Mouse (Mus musculus): ENCODE measurements at regions not wholly inside any gene's neighbourhood (a gene's known extent, or its start where the extent isn't known, plus 50 kb on each side); places are given as distances from the start of the nearest gene placed in this dataset.

GRCm38 (mm10) chr4:54328711-54329427, 503.0 kb downstream of the Tmem38b start:
- 0 out of 2 replicates have a peak, but pooled peaks have one; percentile 17 for TF ChIP-seq CTCF (conservative IDR thresholded peaks at IDR 0.05; ENCODE audit: insufficient read depth, insufficient read length, low read depth, low read length)
- no peak for TF ChIP-seq POLR2A (IDR thresholded peaks at IDR 0.05; ENCODE audit: low read depth, low read length)

All from kidney, adult 2 months (tissue).